Mouse (Mus musculus) C2C12 (cell line): ENCODE results near the gene Slc17a7. TPM values are rescaled to one million over a fixed set of nuclear protein-coding genes. Genes with fewer than 3 reads are reported as not detected.

Experiments
- H3K27me3 ChIP-seq: one replicate; pipeline ENCODE4 v1.6.1; 2011; ENCODE audit not compliant: control insufficient read depth, insufficient read depth, insufficient read length
- H3K36me3 ChIP-seq: one replicate; pipeline ENCODE4 v1.6.1; 2011; ENCODE audit not compliant: control insufficient read depth, insufficient read depth
- H3K4me3 ChIP-seq: one replicate; pipeline ENCODE4 v1.5.1; 2011; ENCODE audit warnings: mild to moderate bottlenecking, control low read depth; ENCODE audit not compliant: poor library complexity, insufficient read depth, severe bottlenecking
- H3K79me2 ChIP-seq: one replicate; pipeline ENCODE4 v1.6.1; 2011; ENCODE audit not compliant: control insufficient read depth, insufficient read depth
- H3K79me3 ChIP-seq: one replicate; pipeline ENCODE4 v1.6.1; 2011; ENCODE audit warnings: low read depth, control low read depth
- H3ac ChIP-seq: one replicate; pipeline ENCODE3; 2011; ENCODE audit warnings: low read depth; ENCODE audit not compliant: control insufficient read depth, insufficient read length
- CEBPB ChIP-seq: IDR thresholded peaks from one replicate; pipeline ENCODE4 v1.6.1; 2011; ENCODE audit warnings: low read depth, mild to moderate bottlenecking, control low read depth, moderate library complexity
- CTCF ChIP-seq: IDR thresholded peaks from one replicate; pipeline ENCODE4 v1.5.1; 2011; ENCODE audit not compliant: control insufficient read depth, insufficient read depth, insufficient read length
- FOSL1 ChIP-seq: IDR thresholded peaks from one replicate; pipeline ENCODE4 v1.8.0; 2011; ENCODE audit warnings: mild to moderate bottlenecking, low read length; ENCODE audit not compliant: poor library complexity, insufficient read depth, severe bottlenecking
- MAX ChIP-seq: IDR thresholded peaks from one replicate; pipeline ENCODE4 v1.6.1; 2011; ENCODE audit warnings: mild to moderate bottlenecking, control low read depth
- MYOD1 ChIP-seq: IDR thresholded peaks from one replicate; pipeline ENCODE4 v1.6.1; 2011; ENCODE audit warnings: low read depth; ENCODE audit not compliant: control insufficient read depth, insufficient read length
- MYOG ChIP-seq: IDR thresholded peaks from one replicate; pipeline ENCODE4 v1.6.1; 2011; ENCODE audit not compliant: control insufficient read depth, insufficient read length; ENCODE audit errors: extremely low read depth
- USF1 ChIP-seq: IDR thresholded peaks from one replicate; pipeline ENCODE4 v1.6.1; 2011; ENCODE audit warnings: low read depth, mild to moderate bottlenecking, control low read depth, moderate library complexity
- polyA plus RNA-seq: library from polyadenylated mRNA; unstranded; fragments of >200 nt; fragmentation: generic; extraction: Trizol; gene quantifications from one replicate; pipeline ENCODE4 v1.2.1, GENCODE M21; 2012; ENCODE audit warnings: missing spikeins

The Slc17a7 gene
- polyA plus RNA-seq, 1 experiment = 0.14 TPM

GRCm38 (mm10) chr7:45180896-45181477 is 17.2 kb downstream of the Slc17a7 start, which contains the start of gene Pth2:
Pth2 (plus strand) TSS chr7:45180995.
- TF ChIP-seq CEBPB = no peak
- TF ChIP-seq MAX = no peak
- TF ChIP-seq USF1 = no peak
- no peak for TF ChIP-seq MYOD1
- TF ChIP-seq CTCF = no peak
- TF ChIP-seq MYOG = no peak
- no peak for TF ChIP-seq FOSL1
- H3K79me2 ChIP-seq = no peaks in the 10 kb centered on the region
- H3K4me3 ChIP-seq = no peak within 1 kb of the TSS
- peaks cover 87% of the 10 kb centered on the region for H3K27me3 ChIP-seq
- H3ac ChIP-seq = no peak within 1 kb of the TSS
- no peaks in the 10 kb centered on the region for H3K36me3 ChIP-seq
- H3K79me3 ChIP-seq = no peaks in the 10 kb centered on the region

DNA sequence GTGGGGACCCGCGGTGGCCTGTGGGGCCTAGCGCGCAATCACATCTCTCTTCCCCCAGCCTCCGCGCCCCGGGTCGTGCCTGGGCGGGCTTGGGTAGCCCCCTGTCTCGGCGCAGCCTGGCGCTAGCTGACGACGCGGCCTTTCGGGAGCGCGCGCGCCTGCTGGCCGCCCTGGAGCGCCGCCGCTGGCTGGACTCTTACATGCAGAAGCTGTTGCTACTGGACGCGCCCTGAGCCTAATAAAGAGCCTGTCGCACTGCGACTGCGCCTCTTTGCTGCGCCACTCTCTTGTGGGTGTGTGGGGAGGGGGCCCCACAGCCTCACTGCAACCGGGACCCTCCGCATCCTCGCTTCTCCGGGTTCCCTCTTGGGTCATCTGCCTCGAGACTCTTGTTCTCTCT is 17.8 kb downstream of the Slc17a7 start:
- no peak for TF ChIP-seq MYOD1
- no peaks in the 10 kb centered on the region for H3K36me3 ChIP-seq
- H3K4me3 ChIP-seq = no peak overlapping the region
- no peak overlapping the region for H3ac ChIP-seq
- no peaks in the 10 kb centered on the region for H3K79me3 ChIP-seq
- H3K27me3 ChIP-seq = peaks cover 86% of the 10 kb centered on the region
- H3K79me2 ChIP-seq = no peaks in the 10 kb centered on the region

- Histone ChIP-seq H3K27me3 (peaks cover 84% of the 10 kb centered on the region), H3ac (no peak overlapping the region), H3K4me3 (no peak overlapping the region), H3K79me2 (no peaks in the 10 kb centered on the region), H3K36me3 (no peaks in the 10 kb centered on the region), H3K79me3 (no peaks in the 10 kb centered on the region)
- TF ChIP-seq MYOG (no peak), MYOD1 (no peak), USF1 (no peak), CEBPB (no peak), CTCF (no peak), FOSL1 (no peak), MAX (no peak)
These were observed 18.5 kb downstream of the Slc17a7 start for GRCm38 (mm10) chr7:45182199-45182601.

- Histone ChIP-seq H3K79me2 (no peaks in the 10 kb centered on the region), H3K27me3 (peaks cover 82% of the 10 kb centered on the region), H3ac (no peak overlapping the region), H3K79me3 (no peaks in the 10 kb centered on the region), H3K36me3 (no peaks in the 10 kb centered on the region), H3K4me3 (no peak overlapping the region)
- TF ChIP-seq MYOD1 (no peak), CEBPB (no peak), USF1 (no peak), FOSL1 (no peak), CTCF (no peak), MAX (no peak), MYOG (no peak)
These were observed 18.9 kb downstream of the Slc17a7 start for GRCm38 (mm10) chr7:45182606-45183005.

GRCm38 (mm10) chr7:45183672-45184071 is 19.9 kb downstream of the Slc17a7 start:
- peaks cover 85% of the 10 kb centered on the region for H3K27me3 ChIP-seq
- no peak overlapping the region for H3ac ChIP-seq
- no peaks in the 10 kb centered on the region for H3K79me2 ChIP-seq
- H3K36me3 ChIP-seq = no peaks in the 10 kb centered on the region
- H3K79me3 ChIP-seq = no peaks in the 10 kb centered on the region
- TF ChIP-seq MAX (no peak), MYOD1 (no peak), USF1 (no peak), CEBPB (no peak), FOSL1 (no peak), CTCF (no peak), MYOG (no peak)
- H3K4me3 ChIP-seq = no peak overlapping the region

- H3K79me3 ChIP-seq = no peaks in the 10 kb centered on the region
- TF ChIP-seq MYOD1 = no peak
- TF ChIP-seq USF1 = no peak
- TF ChIP-seq MYOG = no peak
- TF ChIP-seq FOSL1 = no peak
- no peak for TF ChIP-seq CTCF
- TF ChIP-seq CEBPB = no peak
- no peak for TF ChIP-seq MAX
- H3K79me2 ChIP-seq = no peaks in the 10 kb centered on the region
- H3K4me3 ChIP-seq = no peak overlapping the region
- H3K36me3 ChIP-seq = no peaks in the 10 kb centered on the region
- peaks cover 71% of the 10 kb centered on the region for H3K27me3 ChIP-seq
- no peak overlapping the region for H3ac ChIP-seq
These were observed 22.2 kb downstream of the Slc17a7 start for GRCm38 (mm10) chr7:45185921-45186320.
